Mouse (Mus musculus): Measurements from ENCODE around the gene Utrn. TPM values are rescaled to one million over a fixed set of nuclear protein-coding genes. Genes with fewer than 3 reads are reported as not detected.

Gene Utrn
- polyA plus RNA-seq, 1 experiment = 14.9 TPM

- Histone ChIP-seq H3K36me3 (ENCODE audit: control insufficient read depth, insufficient read depth, low read length) (no peaks in the 10 kb centered on the region), H3K27ac (ENCODE audit: insufficient read depth, low read length) (no peak overlapping the region), H3K4me1 (ENCODE audit: control insufficient read depth, insufficient read depth, insufficient read length) (peaks cover 11% of the 10 kb centered on the region; the same call in 1 of the 2 replicates), H3K27me3 (ENCODE audit: control insufficient read depth, insufficient read depth, low read length) (no peaks in the 10 kb centered on the region), H3K4me3 (ENCODE audit: extremely low read depth, insufficient read depth, insufficient read length) (no peak overlapping the region)
- 19% methylated on average over 5 of the region's 5 CpGs for WGBS
- DNase-seq (ENCODE audit: low read depth in 1 of 2, low spot score in 2 of 2) = no peak
- no peak for TF ChIP-seq POLR2A (IDR thresholded peaks at IDR 0.05; ENCODE audit: low read depth, low read length)
- no peak for TF ChIP-seq CTCF (IDR thresholded peaks at IDR 0.05; ENCODE audit: extremely low read depth, insufficient read depth, insufficient read length, insufficient replicate concordance)
These were observed 27.7 kb downstream of the Utrn start for GRCm38 (mm10) chr10:12841497-12841896.

GRCm38 (mm10) chr10:12837636-12838035 is 31.5 kb downstream of the Utrn start:
- H3K27ac ChIP-seq (ENCODE audit: insufficient read depth, low read length) = no peak overlapping the region
- no peak for DNase-seq (ENCODE audit: low read depth in 1 of 2, low spot score in 2 of 2)
- TF ChIP-seq POLR2A (IDR thresholded peaks at IDR 0.05; ENCODE audit: low read depth, low read length) = no peak
- WGBS = 90% methylated on average over 1 of the region's 1 CpGs
- H3K4me1 ChIP-seq (ENCODE audit: control insufficient read depth, insufficient read depth, insufficient read length) = peaks cover 11% of the 10 kb centered on the region; the same call in 1 of the 2 replicates
- H3K36me3 ChIP-seq (ENCODE audit: control insufficient read depth, insufficient read depth, low read length) = no peaks in the 10 kb centered on the region
- H3K27me3 ChIP-seq (ENCODE audit: control insufficient read depth, insufficient read depth, low read length) = no peaks in the 10 kb centered on the region
- no peak overlapping the region for H3K4me3 ChIP-seq (ENCODE audit: extremely low read depth, insufficient read depth, insufficient read length)

GRCm38 (mm10) chr10:12836048-12836816 is 32.9 kb downstream of the Utrn start:
- DNase-seq (ENCODE audit: low read depth in 1 of 2, low spot score in 2 of 2) = no peak
- no peak for TF ChIP-seq POLR2A (IDR thresholded peaks at IDR 0.05; ENCODE audit: low read depth, low read length)
- no peak for TF ChIP-seq CTCF (IDR thresholded peaks at IDR 0.05; ENCODE audit: extremely low read depth, insufficient read depth, insufficient read length, insufficient replicate concordance)
- H3K4me3 ChIP-seq (ENCODE audit: extremely low read depth, insufficient read depth, insufficient read length) = no peak overlapping the region
- H3K27me3 ChIP-seq (ENCODE audit: control insufficient read depth, insufficient read depth, low read length) = no peaks in the 10 kb centered on the region
- WGBS = 68% methylated on average over 14 of the region's 14 CpGs
- H3K27ac ChIP-seq (ENCODE audit: insufficient read depth, low read length) = no peak overlapping the region
- H3K4me1 ChIP-seq (ENCODE audit: control insufficient read depth, insufficient read depth, insufficient read length) = peaks cover under 1% of the 10 kb centered on the region; the same call in 1 of the 2 replicates
- no peaks in the 10 kb centered on the region for H3K36me3 ChIP-seq (ENCODE audit: control insufficient read depth, insufficient read depth, low read length)

GRCm38 (mm10) chr10:12834215-12834614 is 35.0 kb downstream of the Utrn start:
- no peaks in the 10 kb centered on the region for H3K36me3 ChIP-seq (ENCODE audit: control insufficient read depth, insufficient read depth, low read length)
- no peak for DNase-seq (ENCODE audit: low read depth in 1 of 2, low spot score in 2 of 2)
- no peak overlapping the region for H3K27ac ChIP-seq (ENCODE audit: insufficient read depth, low read length)
- 75% methylated on average over 1 of the region's 1 CpGs for WGBS
- no peaks in the 10 kb centered on the region for H3K27me3 ChIP-seq (ENCODE audit: control insufficient read depth, insufficient read depth, low read length)
- no peaks in the 10 kb centered on the region for H3K4me1 ChIP-seq (ENCODE audit: control insufficient read depth, insufficient read depth, insufficient read length)
- no peak for TF ChIP-seq CTCF (IDR thresholded peaks at IDR 0.05; ENCODE audit: extremely low read depth, insufficient read depth, insufficient read length, insufficient replicate concordance)
- no peak for TF ChIP-seq POLR2A (IDR thresholded peaks at IDR 0.05; ENCODE audit: low read depth, low read length)
- H3K4me3 ChIP-seq (ENCODE audit: extremely low read depth, insufficient read depth, insufficient read length) = no peak overlapping the region

DNA sequence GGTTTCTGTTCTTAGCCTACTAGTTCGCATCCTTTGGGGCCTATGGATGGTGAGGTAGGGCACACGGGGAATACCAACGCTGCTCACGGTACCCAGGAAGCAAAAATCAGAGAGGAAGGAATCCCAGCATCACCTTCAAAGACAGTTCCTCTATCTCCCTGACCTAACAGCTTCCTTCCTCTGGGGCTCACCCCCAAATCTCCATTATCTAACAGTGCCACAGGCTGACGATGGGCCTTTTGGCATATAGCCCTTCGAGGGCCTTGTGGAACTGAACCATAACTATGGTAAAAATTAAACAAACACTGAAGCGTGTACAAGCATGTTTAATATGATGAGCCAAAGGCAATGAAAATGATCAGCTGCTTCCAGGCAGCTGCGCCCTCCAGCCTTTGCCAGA is 37.0 kb downstream of the Utrn start:
- 52% methylated on average over 8 of the region's 8 CpGs for WGBS
- no peaks in the 10 kb centered on the region for H3K36me3 ChIP-seq (ENCODE audit: control insufficient read depth, insufficient read depth, low read length)
- no peaks in the 10 kb centered on the region for H3K27me3 ChIP-seq (ENCODE audit: control insufficient read depth, insufficient read depth, low read length)
- no peak overlapping the region for H3K4me3 ChIP-seq (ENCODE audit: extremely low read depth, insufficient read depth, insufficient read length)
- TF ChIP-seq POLR2A (IDR thresholded peaks at IDR 0.05; ENCODE audit: low read depth, low read length) (no peak), CTCF (IDR thresholded peaks at IDR 0.05; ENCODE audit: extremely low read depth, insufficient read depth, insufficient read length, insufficient replicate concordance) (no peak)
- H3K27ac ChIP-seq (ENCODE audit: insufficient read depth, low read length) = no peak overlapping the region
- no peaks in the 10 kb centered on the region for H3K4me1 ChIP-seq (ENCODE audit: control insufficient read depth, insufficient read depth, insufficient read length)
- DNase-seq (ENCODE audit: low read depth in 1 of 2, low spot score in 2 of 2) = no peak

DNA sequence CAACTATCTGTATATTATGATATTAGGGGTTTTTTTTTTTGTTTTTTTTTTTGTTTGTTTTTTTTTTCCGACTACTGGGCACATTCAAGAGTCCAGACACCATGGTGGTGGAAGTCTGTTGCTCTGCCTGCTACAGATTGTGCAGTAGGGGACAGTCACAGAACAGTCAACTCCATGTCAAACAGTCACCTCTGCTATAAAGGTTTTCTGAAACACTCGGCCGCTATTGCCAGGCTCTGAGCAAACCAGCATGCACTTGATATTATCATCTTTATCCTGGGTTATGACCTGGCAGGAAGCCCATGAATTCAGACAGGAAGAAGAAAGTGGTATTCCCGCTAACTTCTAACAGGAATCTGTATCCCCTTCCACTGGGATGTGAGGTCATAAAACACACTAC is 41.4 kb downstream of the Utrn start:
- no peak for TF ChIP-seq POLR2A (IDR thresholded peaks at IDR 0.05; ENCODE audit: low read depth, low read length)
- TF ChIP-seq CTCF (IDR thresholded peaks at IDR 0.05; ENCODE audit: extremely low read depth, insufficient read depth, insufficient read length, insufficient replicate concordance) = no peak
- no peak overlapping the region for H3K4me3 ChIP-seq (ENCODE audit: extremely low read depth, insufficient read depth, insufficient read length)
- DNase-seq (ENCODE audit: low read depth in 1 of 2, low spot score in 2 of 2) = no peak
- H3K27me3 ChIP-seq (ENCODE audit: control insufficient read depth, insufficient read depth, low read length) = no peaks in the 10 kb centered on the region
- no peaks in the 10 kb centered on the region for H3K36me3 ChIP-seq (ENCODE audit: control insufficient read depth, insufficient read depth, low read length)
- 83% methylated on average over 4 of the region's 4 CpGs for WGBS
- peaks cover 10% of the 10 kb centered on the region; the same call in 1 of the 2 replicates for H3K4me1 ChIP-seq (ENCODE audit: control insufficient read depth, insufficient read depth, insufficient read length)
- no peak overlapping the region for H3K27ac ChIP-seq (ENCODE audit: insufficient read depth, low read length)

- Histone ChIP-seq H3K4me1 (ENCODE audit: control insufficient read depth, insufficient read depth, insufficient read length) (peaks cover 10% of the 10 kb centered on the region; the same call in 1 of the 2 replicates), H3K27ac (ENCODE audit: insufficient read depth, low read length) (no peak overlapping the region), H3K4me3 (ENCODE audit: extremely low read depth, insufficient read depth, insufficient read length) (no peak overlapping the region), H3K27me3 (ENCODE audit: control insufficient read depth, insufficient read depth, low read length) (no peaks in the 10 kb centered on the region), H3K36me3 (ENCODE audit: control insufficient read depth, insufficient read depth, low read length) (no peaks in the 10 kb centered on the region)
- TF ChIP-seq POLR2A (IDR thresholded peaks at IDR 0.05; ENCODE audit: low read depth, low read length) (no peak), CTCF (IDR thresholded peaks at IDR 0.05; ENCODE audit: extremely low read depth, insufficient read depth, insufficient read length, insufficient replicate concordance) (no peak)
- DNase-seq (ENCODE audit: low read depth in 1 of 2, low spot score in 2 of 2) = no peak
- 81% methylated on average over 3 of the region's 3 CpGs for WGBS
These were observed 41.9 kb downstream of the Utrn start for GRCm38 (mm10) chr10:12827306-12827705.

Data from spleen, adult 2 months (tissue).